Mouse (Mus musculus): ENCODE measurements around the gene Slc2a12.

The Slc2a12 gene

DNA sequence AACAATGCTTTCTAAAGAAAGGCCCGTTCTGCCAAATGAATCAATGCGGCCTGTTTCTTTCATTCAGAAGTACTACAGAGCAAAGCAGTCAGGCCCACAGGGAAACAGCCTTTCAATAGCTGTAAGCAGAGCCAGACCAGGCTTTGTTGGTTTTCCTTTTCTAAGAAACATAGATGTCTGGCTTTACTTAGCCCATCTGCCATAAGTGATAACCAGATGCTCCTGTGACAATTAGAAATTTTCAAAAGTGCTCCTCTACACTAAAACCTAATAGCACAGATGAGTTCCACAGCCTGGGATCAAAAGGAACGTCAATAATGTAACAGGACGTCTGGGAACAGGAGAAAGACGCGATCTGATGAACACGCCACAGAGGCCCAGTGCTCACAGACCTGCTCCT is 81.5 kb downstream of the Slc2a12 start:
- in situ Hi-C loops (cut with MseI, MboI) = no loop called here

DNA sequence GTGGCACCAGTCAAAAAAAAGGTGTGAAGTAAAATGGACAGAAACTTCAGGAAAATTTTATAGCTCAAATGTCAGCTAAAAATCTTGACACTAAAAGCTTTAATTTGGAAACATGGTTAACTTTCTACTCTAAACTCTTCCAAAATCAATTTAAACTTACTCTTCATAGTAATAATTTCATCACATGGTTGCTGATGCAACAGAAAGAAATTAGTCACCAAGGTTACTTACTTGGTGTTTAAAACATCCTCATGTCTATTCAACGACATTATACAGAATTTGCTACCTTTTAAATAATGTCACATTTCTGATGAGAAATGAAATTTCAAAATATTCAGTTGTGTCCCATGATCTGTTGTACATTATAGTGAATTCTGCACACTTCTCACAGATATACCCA is 83.4 kb downstream of the Slc2a12 start:
- in situ Hi-C loops (cut with MseI, MboI) = no loop called here

DNA sequence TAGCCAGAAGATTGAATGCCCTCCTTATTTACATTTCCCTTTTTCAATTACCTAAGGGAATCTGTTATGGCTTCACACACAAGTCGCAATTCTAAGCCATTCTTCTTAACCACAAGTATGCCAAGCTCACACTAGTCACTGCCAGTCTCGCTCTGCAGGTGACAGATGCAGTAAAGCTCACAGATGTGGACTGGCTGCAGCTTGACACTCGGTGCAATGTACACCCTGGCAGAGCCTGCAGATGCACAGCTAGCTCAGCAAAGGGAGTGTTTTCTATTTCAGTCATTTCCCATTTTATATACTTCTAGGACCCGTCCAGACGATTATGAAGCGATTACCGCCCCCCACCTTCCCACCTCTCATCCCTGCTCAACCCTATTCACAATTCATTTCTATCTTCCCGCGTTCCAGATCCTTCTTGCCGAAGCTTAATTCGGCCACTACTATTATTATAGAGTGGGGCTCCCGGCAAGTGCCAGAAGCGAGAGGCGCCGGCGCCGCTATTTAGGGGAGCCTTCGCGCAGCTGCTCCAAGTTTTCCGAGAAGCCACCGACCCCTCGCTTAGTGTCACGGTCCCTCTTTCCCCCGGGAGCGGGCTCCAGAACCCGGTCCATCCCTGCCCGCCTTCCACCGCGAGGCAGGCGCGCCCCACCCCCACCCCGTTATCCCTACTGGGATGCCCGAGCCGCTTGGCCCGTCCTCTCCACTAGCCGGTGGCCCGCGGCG is 85.6 kb downstream of the Slc2a12 start:
- in situ Hi-C loops (cut with MseI, MboI) = no loop called here

DNA sequence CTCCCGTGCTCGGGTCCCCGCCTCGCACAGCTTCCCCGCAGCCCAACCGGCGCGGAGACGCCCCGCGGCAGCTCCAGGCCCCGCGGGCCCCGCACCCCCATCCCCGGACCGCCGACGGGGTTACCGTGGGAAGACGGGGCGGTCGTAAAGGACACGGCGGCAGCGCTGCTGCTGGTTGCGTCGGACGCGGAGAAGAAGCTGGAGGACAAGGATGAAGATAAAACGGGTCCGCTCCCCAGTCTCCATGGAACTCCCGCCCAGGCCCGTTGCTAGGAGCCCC is 86.1 kb downstream of the Slc2a12 start:
- in situ Hi-C loops (cut with MseI, MboI) = no loop called here

DNA sequence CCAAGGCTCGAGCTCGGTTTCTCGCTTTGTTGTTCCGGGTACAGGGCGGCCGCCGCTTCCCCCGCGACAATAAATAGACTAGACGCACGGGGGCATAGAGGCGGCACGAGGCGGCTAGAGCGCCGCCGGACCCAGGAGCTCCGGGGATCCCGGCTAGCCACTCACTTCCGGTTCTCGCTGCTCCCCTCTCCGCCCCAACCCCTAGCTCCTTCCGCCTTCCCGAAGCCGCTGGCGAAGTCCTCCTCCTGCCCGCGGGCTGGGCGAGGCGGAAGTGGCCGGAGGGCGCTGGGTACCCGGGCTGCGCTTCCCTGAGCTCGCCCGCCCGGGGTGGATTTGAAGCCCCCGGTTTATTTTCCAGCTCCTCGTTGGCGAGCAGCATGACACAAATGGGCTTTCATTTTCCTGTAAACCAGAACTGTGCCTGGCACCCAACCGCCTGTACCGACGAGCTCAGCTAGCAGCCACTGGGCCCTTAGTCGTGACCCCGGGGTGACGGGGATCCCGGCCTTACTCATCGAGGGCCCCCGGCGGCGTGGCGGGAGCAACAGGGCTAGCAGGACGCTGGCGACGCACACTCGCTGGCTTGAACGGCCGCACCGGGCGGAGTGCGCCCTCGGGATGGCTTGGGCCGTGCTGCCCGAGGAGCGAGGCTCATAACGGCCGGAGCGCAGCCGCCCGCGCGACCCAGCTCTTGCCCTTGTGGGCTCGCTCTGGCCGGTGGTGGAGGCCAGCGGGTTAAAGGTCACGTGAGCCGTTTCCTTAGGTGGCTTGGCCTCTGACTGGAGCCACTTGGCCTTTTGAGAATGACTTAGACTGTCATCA is 86.7 kb downstream of the Slc2a12 start, which contains the start of gene Tbpl1:
TSS of gene Tbpl1 (minus strand) at position 667 of the 822 bp plus-strand sequence.
- in situ Hi-C loops (cut with MseI, MboI) = no loop called here

DNA sequence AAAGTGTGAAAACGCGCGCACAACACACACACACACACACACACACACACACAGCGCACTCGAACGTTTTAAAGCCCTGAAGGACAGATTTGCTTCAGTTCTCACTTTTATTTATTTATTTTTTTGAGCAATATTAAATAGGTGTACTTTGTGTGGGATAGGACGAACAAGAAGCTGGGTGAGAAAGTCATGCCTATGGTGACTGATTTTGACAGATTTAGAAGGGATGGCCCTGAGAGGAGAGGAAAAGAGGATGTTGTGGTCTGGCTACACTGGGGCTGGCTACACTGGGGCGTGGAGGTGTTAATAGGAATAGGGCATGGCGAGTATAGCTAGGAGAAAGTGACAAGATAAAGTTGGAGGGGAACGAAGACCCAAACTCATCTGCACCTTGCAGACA is 87.4 kb downstream of the Slc2a12 start:
- in situ Hi-C loops (cut with MseI, MboI) = no loop called here

DNA sequence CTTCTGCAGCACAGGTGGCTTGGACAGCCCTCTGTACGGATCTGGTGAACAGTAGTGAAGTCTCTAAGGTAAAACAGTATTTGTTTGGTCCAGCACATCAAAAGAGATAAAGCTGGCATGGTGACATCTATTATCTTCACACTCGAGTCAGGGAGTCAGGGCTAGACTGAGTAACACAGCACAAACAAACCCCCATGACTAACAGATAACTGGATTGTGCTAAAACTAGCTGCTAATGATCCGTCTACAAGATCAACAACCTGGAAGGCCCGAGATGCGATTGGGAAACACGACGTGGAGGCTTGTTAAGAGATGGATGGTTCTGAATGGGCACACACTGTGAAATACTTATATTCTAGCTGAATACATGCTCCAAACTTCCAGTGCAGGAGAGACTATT is 101.1 kb downstream of the Slc2a12 start:
- in situ Hi-C loops (cut with MseI, MboI) = no loop called here

DNA sequence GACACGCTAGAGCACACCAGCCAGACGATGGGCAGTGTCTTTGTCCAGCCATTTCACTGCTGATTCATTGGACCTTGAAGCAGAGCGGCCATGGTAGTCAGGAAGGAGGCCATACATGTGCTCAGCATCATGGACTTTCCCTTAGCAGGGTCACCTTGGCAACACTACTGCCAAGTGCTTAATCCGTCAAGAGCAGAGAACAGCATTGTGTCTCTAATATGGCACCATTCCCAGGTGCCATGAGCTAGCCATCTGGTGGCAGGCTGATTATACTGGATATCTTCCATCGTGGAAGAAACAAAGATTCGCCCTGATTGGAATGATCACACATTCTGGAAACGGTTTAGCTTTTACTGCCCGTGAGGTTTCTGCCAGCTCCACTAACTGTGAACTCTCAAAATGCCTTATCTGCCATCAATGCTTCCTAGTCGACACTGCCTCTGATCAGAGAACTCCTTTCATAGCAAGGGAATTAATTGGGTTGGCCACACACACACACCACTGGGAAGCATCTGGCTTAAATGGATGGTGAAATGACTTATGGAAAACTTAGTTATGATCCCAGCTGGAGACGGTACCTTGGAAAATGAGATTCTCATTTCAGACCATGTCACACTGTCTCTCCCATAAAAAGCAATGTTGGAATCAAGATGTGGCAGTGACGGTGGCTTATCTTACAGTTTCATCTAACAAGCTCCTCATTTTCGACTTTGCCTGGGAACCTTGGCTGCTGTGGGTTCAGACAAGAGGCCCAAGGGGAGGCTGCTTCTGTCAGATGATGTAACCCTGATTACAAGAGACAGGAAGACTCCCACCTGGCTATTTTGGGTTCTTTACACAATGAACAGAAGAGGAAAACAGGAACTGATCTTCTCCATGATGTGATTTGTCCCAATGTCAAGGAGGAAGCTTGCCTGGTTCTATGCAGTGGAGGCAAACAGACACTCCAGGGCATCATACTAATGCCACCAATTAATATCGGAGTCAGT is 101.8 kb downstream of the Slc2a12 start:
- in situ Hi-C loops (cut with MseI, MboI) = no loop called here

DNA sequence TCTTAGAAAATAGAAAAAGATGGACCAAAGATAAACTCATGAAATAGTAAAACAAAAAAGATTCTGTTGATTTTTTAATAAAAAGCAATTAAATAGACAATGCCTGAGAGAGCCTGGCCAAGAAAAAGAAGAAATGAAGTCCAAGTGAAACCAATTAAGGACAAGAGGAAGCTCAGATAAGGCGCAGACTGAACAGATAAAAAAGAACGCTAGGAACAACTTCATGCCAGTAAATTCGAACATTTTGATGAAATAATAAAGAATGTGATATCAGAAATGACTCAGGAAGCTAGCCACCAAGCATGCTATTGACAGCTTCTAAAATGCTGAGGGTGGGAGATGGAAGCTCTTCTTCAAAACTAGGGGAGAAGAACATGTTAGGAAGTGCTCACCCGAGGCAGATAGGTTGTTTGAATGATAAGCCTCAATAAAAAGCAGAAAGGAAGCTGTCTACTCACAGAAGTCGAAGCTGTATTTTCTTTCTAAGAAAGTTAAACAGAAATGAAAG is 106.4 kb downstream of the Slc2a12 start:
- in situ Hi-C loops (cut with MseI, MboI) = no loop called here

All from mouse trophoblast stem cell (cell line).